Mouse (Mus musculus) liver, embryonic 16.5 days (tissue): ENCODE measurements around the gene Zfp683. TPM values are rescaled to one million over a fixed set of nuclear protein-coding genes. Genes with fewer than 3 reads are reported as not detected.

Source experiments
- ATAC-seq: fragments of 200-750 bp; cut with Nextera tagmentation; 2 replicates; pipeline ENCODE4 v1.8.0; 2017; ENCODE audit warnings: low read depth, mild to moderate bottlenecking, moderate number of reproducible peaks, moderate library complexity
- H3K27ac ChIP-seq: fragments of 300-500 bp; sonication (generic); 2 replicates; pipeline ENCODE4 v1.5.1; 2014; ENCODE audit warnings: mild to moderate bottlenecking, low read length
- H3K27me3 ChIP-seq: fragments of 300-500 bp; sonication (generic); 2 replicates; pipeline ENCODE4 v1.6.1; 2014; ENCODE audit warnings: low read depth, low read length, mixed read lengths; ENCODE audit not compliant: control insufficient read depth, insufficient read depth
- H3K36me3 ChIP-seq: fragments of 300-500 bp; sonication (generic); 2 replicates; pipeline ENCODE4 v1.6.1; 2014; ENCODE audit warnings: mild to moderate bottlenecking; ENCODE audit not compliant: control insufficient read depth, insufficient read depth
- H3K4me1 ChIP-seq: fragments of 300-500 bp; sonication (generic); 2 replicates; pipeline ENCODE4 v1.6.1; 2014; ENCODE audit warnings: low read depth, low read length, mixed read lengths; ENCODE audit not compliant: control insufficient read depth
- H3K4me2 ChIP-seq: fragments of 300-500 bp; sonication (generic); 2 replicates; pipeline ENCODE4 v1.6.1; 2014; ENCODE audit warnings: low read depth, low read length, mixed read lengths
- H3K4me3 ChIP-seq: fragments of 300-500 bp; sonication (generic); 2 replicates; pipeline ENCODE4 v1.5.1; 2014; ENCODE audit warnings: low read depth, mild to moderate bottlenecking, low read length
- H3K9ac ChIP-seq: fragments of 300-500 bp; sonication (generic); 2 replicates; pipeline ENCODE4 v1.6.1; 2014; ENCODE audit warnings: low read depth, low read length
- H3K9me3 ChIP-seq: fragments of 300-500 bp; sonication (generic); replicated peaks from 2 replicates; pipeline ENCODE4 v1.6.1; 2016; ENCODE audit warnings: low read length; ENCODE audit not compliant: control insufficient read depth
- WGBS: fragments of 180-500 bp; shearing (Covaris S2); extraction: QIAGEN DNeasy Blood & Tissue Kit; methylation state at CpG from one replicate; pipeline ENCODE4 v1.1.7; 2014; ENCODE audit not compliant: insufficient replicate concordance; 5-methylcytosine and 5-hydroxymethylcytosine counted together
- polyA plus RNA-seq: library from polyadenylated mRNA; unstranded; fragments of >200 nt; fragmentation: Nextera tagmentation; extraction: Ambion mirVana; gene quantifications from 2 replicates; pipeline ENCODE4 v1.2.1, GENCODE M21; 2015

Zfp683 gene
- polyA plus RNA-seq, 1 experiment from 2014 or later = not detected

- Histone ChIP-seq H3K9ac (peak overlapping the region; percentile 66), H3K27ac (peak overlapping the region; percentile 34), H3K4me3 (peak overlapping the region; percentile 87), H3K4me2 (peak overlapping the region; percentile 72), H3K27me3 (no peaks in the 10 kb centered on the region), H3K9me3 (no peaks in the 10 kb centered on the region), H3K36me3 (no peaks in the 10 kb centered on the region), H3K4me1 (peaks cover 21% of the 10 kb centered on the region)
- peak; percentile 74 for ATAC-seq
- 2% methylated on average over 21 of the region's 21 CpGs for WGBS
Measured at GRCm38 (mm10) chr4:134102742-134103119, 49.1 kb downstream of the Zfp683 start.

GRCm38 (mm10) chr4:134106105-134106504, 52.5 kb downstream of the Zfp683 start:
- peak; percentile 27; the same call in 1 of the 2 replicates for ATAC-seq
- no peaks in the 10 kb centered on the region for H3K27me3 ChIP-seq
- H3K9ac ChIP-seq = no peak overlapping the region
- no peak overlapping the region for H3K4me3 ChIP-seq
- H3K27ac ChIP-seq = peak overlapping the region; percentile 35
- peaks cover 30% of the 10 kb centered on the region for H3K4me1 ChIP-seq
- no peaks in the 10 kb centered on the region for H3K9me3 ChIP-seq
- H3K36me3 ChIP-seq = no peaks in the 10 kb centered on the region
- WGBS = 14% methylated on average over 7 of the region's 7 CpGs
- no peak overlapping the region; the same call in 1 of the 2 replicates for H3K4me2 ChIP-seq

GRCm38 (mm10) chr4:134107730-134108129, 54.1 kb downstream of the Zfp683 start:
- H3K27ac ChIP-seq = no peak overlapping the region
- no peak for ATAC-seq
- WGBS = 67% methylated on average over 7 of the region's 7 CpGs
- no peak overlapping the region for H3K4me3 ChIP-seq
- H3K9me3 ChIP-seq = no peaks in the 10 kb centered on the region
- no peak overlapping the region for H3K4me2 ChIP-seq
- H3K27me3 ChIP-seq = no peaks in the 10 kb centered on the region
- no peaks in the 10 kb centered on the region for H3K36me3 ChIP-seq
- no peak overlapping the region for H3K9ac ChIP-seq
- peaks cover 37% of the 10 kb centered on the region for H3K4me1 ChIP-seq

GRCm38 (mm10) chr4:134108196-134108595, 54.6 kb downstream of the Zfp683 start:
- Histone ChIP-seq H3K9ac (no peak overlapping the region), H3K4me2 (no peak overlapping the region), H3K27me3 (no peaks in the 10 kb centered on the region), H3K36me3 (no peaks in the 10 kb centered on the region), H3K4me3 (no peak overlapping the region), H3K4me1 (peaks cover 33% of the 10 kb centered on the region), H3K9me3 (no peaks in the 10 kb centered on the region), H3K27ac (no peak overlapping the region)
- no peak for ATAC-seq
- WGBS = 64% methylated on average over 5 of the region's 5 CpGs

Other genes starting within 250 kb of the Zfp683 start
- gene Rps6ka1, start 166.0 kb upstream of the Zfp683 start, polyA plus RNA-seq = 69.9 and 79.4 TPM in 2 replicates
- gene Hmgn2, start 85.2 kb upstream of the Zfp683 start, polyA plus RNA-seq = 517 and 560 TPM in 2 replicates
- 17.4 and 20.2 TPM in 2 replicates for gene Dhdds, start 52.9 kb upstream of the Zfp683 start, polyA plus RNA-seq
- 1.1 and 1.5 TPM in 2 replicates for gene Lin28a, start 35.0 kb upstream of the Zfp683 start, polyA plus RNA-seq
- 0.61 and 0.68 TPM in 2 replicates for gene Crybg2, start 7.0 kb downstream of the Zfp683 start, polyA plus RNA-seq
- 56.1 and 56.8 TPM in 2 replicates for gene Cd52, start 41.2 kb downstream of the Zfp683 start, polyA plus RNA-seq
- gene Ubxn11, start 48.7 kb downstream of the Zfp683 start, polyA plus RNA-seq = 1.3 TPM in 2 replicates
- gene Sh3bgrl3, start 75.0 kb downstream of the Zfp683 start, polyA plus RNA-seq = 142 and 161 TPM in 2 replicates
- 42.3 and 47.7 TPM in 2 replicates for gene Cep85, start 133.3 kb downstream of the Zfp683 start, polyA plus RNA-seq
- gene Gm7534, start 149.2 kb downstream of the Zfp683 start, polyA plus RNA-seq = not detected in 2 replicates
- gene Catsper4, start 173.5 kb downstream of the Zfp683 start, polyA plus RNA-seq = not detected in 2 replicates
- gene Cnksr1, start 184.6 kb downstream of the Zfp683 start, polyA plus RNA-seq = 0.06 and 0.07 TPM in 2 replicates
- 0.11 and 0.13 TPM in 2 replicates for gene E130218I03Rik, start 189.8 kb downstream of the Zfp683 start, polyA plus RNA-seq
- 4.0 and 4.5 TPM in 2 replicates for gene Zfp593, start 191.8 kb downstream of the Zfp683 start, polyA plus RNA-seq
- gene Gm30191, start 193.1 kb downstream of the Zfp683 start, polyA plus RNA-seq = not detected in 2 replicates
- 0.78 and 0.79 TPM in 2 replicates for gene Grrp1, start 200.3 kb downstream of the Zfp683 start, polyA plus RNA-seq
- gene Pdik1l, start 234.1 kb downstream of the Zfp683 start, polyA plus RNA-seq = 10.4 and 11.9 TPM in 2 replicates